Mouse (Mus musculus): ENCODE measurements around the gene Ina.

GRCm38 (mm10) chr19:46977460-46977859 lies 37.0 kb upstream of the Ina start:
- TF ChIP-seq CTCF (IDR thresholded peaks at IDR 0.05; ENCODE audit: low read depth, low read length) (no peak), GATA1 (IDR thresholded peaks at IDR 0.05; ENCODE audit: borderline replicate concordance, low read length) (no peak)

Measured in G1E (cell line).